Mouse (Mus musculus): Measurements from ENCODE around the gene Gm8882. TPM values are rescaled to one million over a fixed set of nuclear protein-coding genes. Genes with fewer than 3 reads are reported as not detected.

The Gm8882 gene
- polyA plus RNA-seq (2017; shearing (Covaris generic)), result not detected

DNA sequence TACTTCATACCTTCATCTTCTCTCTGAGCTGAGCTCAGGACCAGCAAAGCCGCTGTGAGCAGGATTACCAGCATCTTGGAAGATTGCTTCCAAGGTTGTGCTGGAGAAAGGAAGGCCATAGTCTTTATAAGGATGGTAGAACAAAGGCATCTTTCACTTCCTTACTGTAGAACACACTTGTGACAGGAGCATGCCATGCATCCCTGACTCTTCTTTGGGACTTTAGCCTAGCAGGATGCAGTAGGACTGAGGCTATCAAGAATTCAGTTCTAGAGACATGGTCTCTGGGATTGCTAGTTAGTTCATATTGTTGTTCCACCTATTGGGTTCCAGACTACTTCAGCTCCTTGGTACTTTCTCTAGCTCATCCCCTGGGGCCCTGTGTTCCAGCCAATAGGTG is at the start of gene Gm8882:
Gene Gm8882, minus strand, starts transcription at position 101 of the 400 bp plus-strand sequence.

DNA sequence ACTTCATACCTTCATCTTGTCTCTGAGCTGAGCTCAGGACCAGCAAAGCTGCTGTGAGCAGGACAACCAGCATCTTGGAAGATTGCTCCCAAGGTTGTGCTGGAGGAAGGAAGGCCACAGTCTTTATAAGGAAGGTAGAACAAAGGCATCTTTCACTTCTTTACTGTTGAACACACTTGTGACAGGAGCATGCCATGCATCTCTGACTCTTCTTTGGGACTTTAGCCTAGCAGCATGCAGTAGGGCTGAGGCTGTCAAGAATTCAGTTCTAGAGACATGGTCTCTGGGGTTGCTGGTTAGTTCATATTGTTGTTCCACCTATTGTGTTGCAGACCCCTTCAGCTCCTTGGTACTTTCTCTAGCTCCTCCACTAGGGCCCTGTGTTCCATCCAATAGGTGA is 49.3 kb downstream of the Gm8882 start, which contains the start of gene Prpmp5:
Gene Prpmp5, minus strand, starts transcription at position 101 of the 400 bp plus-strand sequence.

Other genes with a start within 250 kb of the Gm8882 start
- gene Prb1, start 153.6 kb downstream of the Gm8882 start, polyA plus RNA-seq (2017; shearing (Covaris generic)), result not detected
- gene Prpmp5, start 49.4 kb downstream of the Gm8882 start, polyA plus RNA-seq (2017; shearing (Covaris generic)), result not detected
- gene Prh1, start 205.7 kb upstream of the Gm8882 start, polyA plus RNA-seq (2017; shearing (Covaris generic)), result not detected
- not detected for gene Prp2, start 231.8 kb upstream of the Gm8882 start, polyA plus RNA-seq (2017; shearing (Covaris generic))

Data from activated CD4-positive, CD25-positive, alpha-beta regulatory T cell, adult 9 weeks (primary cell).